Mouse (Mus musculus): ENCODE data around the gene Efcab10.

Gene Efcab10

GRCm38 (mm10) chr12:33427293-33427692, 32.6 kb downstream of the Efcab10 start:
- no peak for DNase-seq (ENCODE audit: low read depth, low spot score)

GRCm38 (mm10) chr12:33427726-33428125, 33.1 kb downstream of the Efcab10 start:
- no peak for DNase-seq (ENCODE audit: low read depth, low spot score)

GRCm38 (mm10) chr12:33429387-33430160, 34.9 kb downstream of the Efcab10 start, which contains the start of gene Twistnb:
Gene Twistnb (plus strand): TSS chr12:33429635.
- DNase-seq (ENCODE audit: low read depth, low spot score), result peak; percentile 99

GRCm38 (mm10) chr12:33433812-33434211, 39.2 kb downstream of the Efcab10 start:
- DNase-seq (ENCODE audit: low read depth, low spot score), result peak; percentile 70

- DNase-seq (ENCODE audit: low read depth, low spot score), result peak; percentile 66
Observed at GRCm38 (mm10) chr12:33434758-33435157, 40.1 kb downstream of the Efcab10 start.

Data from CD4-positive, CD25-positive, alpha-beta regulatory T cell, adult 2 months (primary cell).